Mouse (Mus musculus): ENCODE measurements around the gene Pde10a.

DNA sequence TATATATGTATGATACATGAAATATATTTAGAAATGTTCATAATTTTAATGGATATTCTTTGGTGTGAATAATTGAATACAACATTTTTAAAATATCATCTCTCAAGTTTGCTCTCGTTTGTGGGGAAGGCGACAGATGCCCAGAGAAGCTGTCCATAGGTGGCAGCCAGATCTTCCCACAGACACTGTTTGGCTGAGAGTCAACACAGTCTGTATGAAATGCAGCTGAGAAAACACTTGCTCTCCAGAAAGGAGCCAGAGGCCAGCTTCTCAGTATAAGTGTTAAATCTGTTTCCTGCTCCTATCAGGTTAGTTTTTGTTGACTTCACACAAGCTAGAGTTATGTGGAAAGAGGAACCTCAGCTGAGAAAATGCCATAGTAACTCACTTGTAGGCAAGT is 461.4 kb downstream of the Pde10a start:
- TF ChIP-seq CTCF (conservative IDR thresholded peaks at IDR 0.05; ENCODE audit: insufficient read depth, insufficient read length, low read depth, low read length) = no peak
- TF ChIP-seq POLR2A (IDR thresholded peaks at IDR 0.05; ENCODE audit: low read depth, low read length) = no peak
